Mouse (Mus musculus) limb, embryonic 15.5 days (tissue): ENCODE results near the gene Tcp11l2. TPM values are rescaled to one million over a fixed set of nuclear protein-coding genes. Genes with fewer than 3 reads are reported as not detected.

ENCODE experiments used
- ATAC-seq: fragments of 200-750 bp; cut with Nextera tagmentation; 2 replicates; pipeline ENCODE4 v1.8.0; 2017; ENCODE audit warnings: low read depth, moderate TSS enrichment; ENCODE audit not compliant: insufficient number of reproducible peaks, low FRiP score, low TSS enrichment
- H3K27ac ChIP-seq: fragments of 300-500 bp; sonication (generic); 2 replicates; pipeline ENCODE4 v1.5.1; 2015; ENCODE audit warnings: moderate library complexity, mild to moderate bottlenecking, inconsistent platforms
- H3K27me3 ChIP-seq: fragments of 300-500 bp; sonication (generic); 2 replicates; pipeline ENCODE4 v1.6.1; 2015; ENCODE audit warnings: inconsistent platforms
- H3K36me3 ChIP-seq: fragments of 300-500 bp; sonication (generic); 2 replicates; pipeline ENCODE4 v1.6.1; 2015; ENCODE audit warnings: inconsistent platforms
- H3K4me1 ChIP-seq: fragments of 300-500 bp; sonication (generic); 2 replicates; pipeline ENCODE4 v1.6.1; 2015; ENCODE audit warnings: inconsistent platforms
- H3K4me2 ChIP-seq: fragments of 300-500 bp; sonication (generic); 2 replicates; pipeline ENCODE4 v1.6.1; 2015; ENCODE audit warnings: mild to moderate bottlenecking, inconsistent platforms
- H3K4me3 ChIP-seq: fragments of 300-500 bp; sonication (generic); 2 replicates; pipeline ENCODE4 v1.5.1; 2015; ENCODE audit warnings: mild to moderate bottlenecking, inconsistent platforms
- H3K9ac ChIP-seq: fragments of 300-500 bp; sonication (generic); 2 replicates; pipeline ENCODE4 v1.6.1; 2015; ENCODE audit warnings: inconsistent platforms
- H3K9me3 ChIP-seq: fragments of 300-500 bp; sonication (generic); 2 replicates; pipeline ENCODE4 v1.6.1; 2016; ENCODE audit warnings: inconsistent platforms
- WGBS: fragments of 180-500 bp; shearing (Covaris S2); methylation state at CpG from one replicate; pipeline ENCODE4 v1.1.7; 2015; 5-methylcytosine and 5-hydroxymethylcytosine counted together
- polyA plus RNA-seq: library from polyadenylated mRNA; unstranded; fragments of >200 nt; fragmentation: Nextera tagmentation; extraction: Ambion mirVana; gene quantifications from 2 replicates; pipeline ENCODE4 v1.2.1, GENCODE M21; 2015

Gene Tcp11l2
- polyA plus RNA-seq, 1 experiment from 2014 or later = 25.0 TPM

- ATAC-seq = no peak
- 63% methylated on average over 11 of the region's 11 CpGs for WGBS
- H3K4me3 ChIP-seq = no peak overlapping the region
- H3K4me1 ChIP-seq = peaks cover 3% of the 10 kb centered on the region; the same call in 1 of the 2 replicates
- no peaks in the 10 kb centered on the region; the same call in 1 of the 2 replicates for H3K36me3 ChIP-seq
- H3K27me3 ChIP-seq = no peaks in the 10 kb centered on the region
- no peak overlapping the region for H3K27ac ChIP-seq
- no peaks in the 10 kb centered on the region for H3K9me3 ChIP-seq
- H3K4me2 ChIP-seq = no peak overlapping the region
- no peak overlapping the region for H3K9ac ChIP-seq
These were observed 8.2 kb downstream of the Tcp11l2 start for GRCm38 (mm10) chr10:84584451-84585293.

- H3K27ac ChIP-seq = no peak overlapping the region
- H3K9ac ChIP-seq = no peak overlapping the region
- H3K9me3 ChIP-seq = no peaks in the 10 kb centered on the region
- H3K36me3 ChIP-seq = no peaks in the 10 kb centered on the region; the same call in 1 of the 2 replicates
- no peaks in the 10 kb centered on the region for H3K27me3 ChIP-seq
- 59% methylated on average over 2 of the region's 2 CpGs for WGBS
- H3K4me2 ChIP-seq = no peak overlapping the region
- no peak for ATAC-seq
- no peak overlapping the region for H3K4me3 ChIP-seq
- peaks cover 3% of the 10 kb centered on the region; the same call in 1 of the 2 replicates for H3K4me1 ChIP-seq
These were observed 8.8 kb downstream of the Tcp11l2 start for GRCm38 (mm10) chr10:84585294-84585650.

GRCm38 (mm10) chr10:84590956-84591355, 14.5 kb downstream of the Tcp11l2 start:
- no peak overlapping the region for H3K4me3 ChIP-seq
- no peaks in the 10 kb centered on the region for H3K4me1 ChIP-seq
- ATAC-seq = no peak
- WGBS = 79% methylated on average over 14 of the region's 14 CpGs
- no peaks in the 10 kb centered on the region for H3K27me3 ChIP-seq
- peaks cover 9% of the 10 kb centered on the region; the same call in 1 of the 2 replicates for H3K36me3 ChIP-seq
- H3K9me3 ChIP-seq = no peaks in the 10 kb centered on the region
- no peak overlapping the region for H3K9ac ChIP-seq
- no peak overlapping the region for H3K27ac ChIP-seq
- no peak overlapping the region for H3K4me2 ChIP-seq

GRCm38 (mm10) chr10:84591640-84592148, 15.3 kb downstream of the Tcp11l2 start:
- Histone ChIP-seq H3K36me3 (peaks cover 13% of the 10 kb centered on the region; the same call in 1 of the 2 replicates), H3K4me2 (no peak overlapping the region), H3K9ac (no peak overlapping the region), H3K9me3 (no peaks in the 10 kb centered on the region), H3K4me1 (no peaks in the 10 kb centered on the region), H3K27me3 (no peaks in the 10 kb centered on the region), H3K27ac (no peak overlapping the region), H3K4me3 (no peak overlapping the region)
- ATAC-seq = no peak
- 81% methylated on average over 2 of the region's 2 CpGs for WGBS

GRCm38 (mm10) chr10:84592745-84593144, 16.3 kb downstream of the Tcp11l2 start:
- Histone ChIP-seq H3K27me3 (no peaks in the 10 kb centered on the region), H3K4me2 (no peak overlapping the region)
- 51% methylated on average over 3 of the region's 3 CpGs for WGBS

GRCm38 (mm10) chr10:84597127-84597785, 20.8 kb downstream of the Tcp11l2 start:
- no peaks in the 10 kb centered on the region for H3K27me3 ChIP-seq
- no peak overlapping the region for H3K27ac ChIP-seq
- H3K4me3 ChIP-seq = no peak overlapping the region
- H3K9ac ChIP-seq = no peak overlapping the region
- no peaks in the 10 kb centered on the region for H3K9me3 ChIP-seq
- 35% methylated on average over 3 of the region's 3 CpGs for WGBS
- no peaks in the 10 kb centered on the region for H3K4me1 ChIP-seq
- peaks cover 4% of the 10 kb centered on the region; the same call in 1 of the 2 replicates for H3K36me3 ChIP-seq
- ATAC-seq = no peak
- no peak overlapping the region for H3K4me2 ChIP-seq

More at GRCm38 (mm10) chr10:84592745-84593144, 16.3 kb downstream of the Tcp11l2 start:
- Histone ChIP-seq H3K4me3 (no peak overlapping the region), H3K9me3 (no peaks in the 10 kb centered on the region), H3K27ac (no peak overlapping the region), H3K9ac (no peak overlapping the region), H3K36me3 (peaks cover 13% of the 10 kb centered on the region; the same call in 1 of the 2 replicates), H3K4me1 (no peaks in the 10 kb centered on the region)
- no peak for ATAC-seq

GRCm38 (mm10) chr10:84598172-84598571, 21.7 kb downstream of the Tcp11l2 start:
- no peak overlapping the region for H3K27ac ChIP-seq
- 45% methylated on average over 1 of the region's 1 CpGs for WGBS
- no peak for ATAC-seq
- H3K27me3 ChIP-seq = no peaks in the 10 kb centered on the region
- H3K9ac ChIP-seq = no peak overlapping the region
- H3K36me3 ChIP-seq = 0 out of 2 replicates have a peak, but pooled peaks cover 4% of the 10 kb centered on the region
- no peaks in the 10 kb centered on the region for H3K9me3 ChIP-seq
- H3K4me2 ChIP-seq = no peak overlapping the region
- H3K4me3 ChIP-seq = no peak overlapping the region
- no peaks in the 10 kb centered on the region for H3K4me1 ChIP-seq

GRCm38 (mm10) chr10:84600136-84600535, 23.7 kb downstream of the Tcp11l2 start:
- H3K27ac ChIP-seq = no peak overlapping the region
- no peak overlapping the region for H3K4me3 ChIP-seq
- H3K4me1 ChIP-seq = no peaks in the 10 kb centered on the region
- H3K4me2 ChIP-seq = no peak overlapping the region
- H3K36me3 ChIP-seq = peaks cover 11% of the 10 kb centered on the region; the same call in 1 of the 2 replicates
- 75% methylated on average over 6 of the region's 6 CpGs for WGBS
- ATAC-seq = no peak
- H3K9ac ChIP-seq = no peak overlapping the region
- H3K27me3 ChIP-seq = no peaks in the 10 kb centered on the region
- H3K9me3 ChIP-seq = no peaks in the 10 kb centered on the region

GRCm38 (mm10) chr10:84604335-84604734, 27.9 kb downstream of the Tcp11l2 start:
- no peaks in the 10 kb centered on the region for H3K4me1 ChIP-seq
- peaks cover 19% of the 10 kb centered on the region for H3K36me3 ChIP-seq
- H3K27ac ChIP-seq = no peak overlapping the region
- 69% methylated on average over 1 of the region's 1 CpGs for WGBS
- no peak overlapping the region for H3K9ac ChIP-seq
- no peak overlapping the region for H3K4me2 ChIP-seq
- ATAC-seq = no peak
- no peak overlapping the region for H3K4me3 ChIP-seq
- no peaks in the 10 kb centered on the region for H3K9me3 ChIP-seq
- no peaks in the 10 kb centered on the region for H3K27me3 ChIP-seq

GRCm38 (mm10) chr10:84608361-84608760, 31.9 kb downstream of the Tcp11l2 start:
- no peak overlapping the region for H3K4me3 ChIP-seq
- no peaks in the 10 kb centered on the region for H3K9me3 ChIP-seq
- WGBS = 69% methylated on average over 3 of the region's 3 CpGs
- ATAC-seq = no peak
- no peaks in the 10 kb centered on the region for H3K27me3 ChIP-seq
- H3K27ac ChIP-seq = no peak overlapping the region
- H3K36me3 ChIP-seq = peaks cover 19% of the 10 kb centered on the region
- no peaks in the 10 kb centered on the region for H3K4me1 ChIP-seq
- H3K4me2 ChIP-seq = no peak overlapping the region
- no peak overlapping the region for H3K9ac ChIP-seq

- 29% methylated on average over 4 of the region's 4 CpGs for WGBS
- Histone ChIP-seq H3K9me3 (no peaks in the 10 kb centered on the region), H3K4me2 (no peak overlapping the region), H3K4me1 (no peaks in the 10 kb centered on the region), H3K4me3 (no peak overlapping the region), H3K36me3 (peaks cover 10% of the 10 kb centered on the region), H3K9ac (no peak overlapping the region), H3K27me3 (no peaks in the 10 kb centered on the region), H3K27ac (no peak overlapping the region)
- no peak for ATAC-seq
These were observed 33.9 kb downstream of the Tcp11l2 start for GRCm38 (mm10) chr10:84610324-84610723.

GRCm38 (mm10) chr10:84610783-84611182, 34.4 kb downstream of the Tcp11l2 start:
- ATAC-seq = no peak
- 68% methylated on average over 3 of the region's 3 CpGs for WGBS

More at GRCm38 (mm10) chr10:84610783-84611182, 34.4 kb downstream of the Tcp11l2 start:
- H3K4me1 ChIP-seq = no peaks in the 10 kb centered on the region
- no peak overlapping the region for H3K4me3 ChIP-seq
- H3K4me2 ChIP-seq = no peak overlapping the region
- no peaks in the 10 kb centered on the region for H3K9me3 ChIP-seq
- no peak overlapping the region for H3K27ac ChIP-seq
- H3K9ac ChIP-seq = no peak overlapping the region
- H3K27me3 ChIP-seq = no peaks in the 10 kb centered on the region
- peaks cover 8% of the 10 kb centered on the region for H3K36me3 ChIP-seq
